Mouse (Mus musculus): ENCODE measurements around the gene Rab33b.

The Rab33b gene

DNA sequence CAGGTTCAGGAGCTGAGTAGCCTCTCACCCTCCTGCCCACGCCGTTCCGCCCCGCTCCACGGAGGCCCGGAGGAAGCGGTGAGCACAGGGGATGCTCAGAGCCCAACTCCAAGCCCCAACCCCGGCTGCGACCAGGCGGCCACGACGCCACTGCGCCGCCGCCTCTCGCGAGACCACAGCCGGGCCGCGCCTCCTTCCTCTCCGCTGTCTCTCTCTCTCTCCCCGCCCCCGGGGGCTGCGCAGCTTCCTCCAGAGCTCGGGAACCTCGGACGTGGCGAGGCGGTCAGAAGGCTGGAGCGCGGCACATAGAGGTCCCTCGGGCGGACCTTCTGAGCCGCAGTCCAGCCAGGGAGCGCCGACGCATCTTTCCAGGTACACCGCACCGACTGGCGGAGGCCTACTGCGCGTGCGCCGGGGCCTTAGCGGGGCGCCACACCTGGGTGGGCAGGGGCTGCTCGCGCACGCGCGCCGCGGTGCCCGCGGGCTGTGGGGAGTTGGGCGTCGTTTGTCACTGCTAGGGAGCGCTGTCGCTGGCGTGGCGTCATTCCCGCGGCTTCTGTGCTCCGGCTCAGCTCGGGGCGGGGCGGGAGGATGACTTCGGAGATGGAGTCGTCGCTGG lies at the start of gene Rab33b:
Gene Rab33b (plus strand): TSS at position 180 of the 619 bp plus-strand sequence.
- TF ChIP-seq GATA4 (IDR thresholded peaks at IDR 0.05; ENCODE audit: insufficient replicate concordance, low read length): no peak; the same call in 1 of the 2 replicates

- no peak for TF ChIP-seq GATA4 (IDR thresholded peaks at IDR 0.05; ENCODE audit: insufficient replicate concordance, low read length)
These were observed 48.7 kb upstream of the Rab33b start for GRCm38 (mm10) chr3:51434871-51435595.

DNA sequence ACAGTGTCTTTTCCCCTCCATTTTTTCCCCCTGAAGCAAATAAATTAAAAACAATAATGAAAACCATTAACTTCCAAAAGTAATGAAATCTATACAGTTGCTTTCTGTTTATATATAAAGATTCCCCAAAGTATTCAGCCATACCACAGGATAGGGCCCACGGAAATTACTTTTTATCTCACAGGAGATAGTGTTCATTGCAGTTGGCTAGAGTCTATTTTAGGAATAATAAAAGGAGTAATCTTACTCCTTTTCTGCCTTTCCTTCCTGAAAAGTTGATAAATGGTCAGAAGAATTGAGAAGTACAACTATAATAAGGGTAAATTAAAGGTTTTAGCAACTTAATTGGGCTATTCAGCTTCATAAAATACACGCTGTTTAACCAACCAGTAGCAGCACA lies 15.2 kb upstream of the Rab33b start:
- peak; percentile 59; the same call in 1 of the 2 replicates for TF ChIP-seq GATA4 (IDR thresholded peaks at IDR 0.05; ENCODE audit: insufficient replicate concordance, low read length)

DNA sequence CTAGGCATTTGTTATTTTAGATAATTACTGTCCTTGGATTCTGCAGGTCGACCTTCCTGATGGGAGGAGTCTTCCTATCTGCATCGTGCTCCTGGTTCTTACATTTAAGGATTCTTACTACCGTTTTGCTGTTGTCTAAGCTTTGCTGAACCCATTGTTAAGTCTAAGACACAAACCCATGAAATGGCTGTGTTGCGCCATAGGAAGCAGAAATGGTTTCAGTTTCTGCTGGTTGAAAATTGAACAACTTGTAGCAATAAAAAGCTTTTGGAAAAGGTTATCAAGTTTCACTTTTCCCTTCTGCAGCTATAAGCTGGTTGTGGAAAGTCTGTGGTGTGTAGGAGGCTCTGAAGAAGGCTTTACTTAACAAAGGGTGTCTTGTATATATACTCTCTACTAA lies 8.0 kb upstream of the Rab33b start:
- TF ChIP-seq GATA4 (IDR thresholded peaks at IDR 0.05; ENCODE audit: insufficient replicate concordance, low read length): no peak

DNA sequence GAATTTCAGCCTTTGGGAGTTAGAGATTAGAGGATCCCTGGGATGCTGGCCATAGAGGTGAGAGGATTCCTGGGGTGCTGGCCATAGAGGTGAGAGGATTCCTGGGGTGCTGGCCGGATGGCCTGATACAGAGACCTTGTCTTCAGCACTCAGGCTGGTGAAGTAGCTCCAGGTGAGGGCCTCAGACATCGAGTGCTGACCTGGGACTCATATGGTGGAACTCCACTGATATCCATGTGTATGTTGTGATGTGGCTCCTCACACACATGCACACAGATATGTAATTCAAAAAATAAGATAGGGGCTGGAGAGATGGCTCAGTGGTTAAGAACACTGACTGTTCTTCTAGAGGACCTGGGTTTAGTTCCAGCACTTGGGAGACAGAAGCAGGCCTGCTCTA lies 3.8 kb upstream of the Rab33b start:
- no peak for TF ChIP-seq GATA4 (IDR thresholded peaks at IDR 0.05; ENCODE audit: insufficient replicate concordance, low read length)

DNA sequence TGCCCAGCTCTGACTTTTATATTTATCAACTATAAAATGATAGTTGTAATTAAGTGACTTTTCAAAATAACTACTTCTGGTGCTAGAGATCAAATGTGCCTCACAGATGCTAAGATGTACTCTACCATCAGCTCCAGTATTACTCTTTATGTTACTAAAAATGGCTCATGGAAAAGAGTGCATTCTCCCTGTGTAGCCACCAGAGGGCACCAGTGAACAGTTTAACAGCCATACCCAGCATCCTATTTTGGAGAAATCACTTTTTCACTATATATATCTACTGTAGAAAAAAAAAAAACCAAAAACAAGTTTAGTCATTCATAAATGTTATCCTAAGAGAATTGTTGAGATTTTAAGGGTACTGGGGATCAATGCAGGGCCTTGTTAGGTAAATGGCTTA lies 2.7 kb upstream of the Rab33b start:
- TF ChIP-seq GATA4 (IDR thresholded peaks at IDR 0.05; ENCODE audit: insufficient replicate concordance, low read length): no peak

GRCm38 (mm10) chr3:51481881-51482280 lies 1.8 kb upstream of the Rab33b start:
- no peak for TF ChIP-seq GATA4 (IDR thresholded peaks at IDR 0.05; ENCODE audit: insufficient replicate concordance, low read length)

DNA sequence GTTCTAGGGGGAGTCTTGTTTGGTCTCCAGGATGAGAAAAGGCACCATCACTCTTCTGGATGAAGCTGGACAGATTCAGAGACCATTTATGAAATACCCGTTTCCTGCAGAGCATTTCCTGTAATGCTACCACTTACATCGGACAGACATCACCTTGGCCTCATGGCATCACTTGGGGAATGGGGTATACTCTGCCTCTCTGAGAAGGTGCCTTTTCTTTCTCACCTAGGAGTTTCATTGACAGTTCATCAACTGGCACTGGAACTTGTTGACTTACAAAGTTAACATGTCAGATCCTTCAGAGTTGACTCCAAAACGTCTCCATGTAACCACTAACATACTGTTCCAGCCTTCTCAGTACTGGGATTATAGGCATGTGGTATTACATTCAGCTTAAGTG lies 939 bp upstream of the Rab33b start:
- no peak for TF ChIP-seq GATA4 (IDR thresholded peaks at IDR 0.05; ENCODE audit: insufficient replicate concordance, low read length)

DNA sequence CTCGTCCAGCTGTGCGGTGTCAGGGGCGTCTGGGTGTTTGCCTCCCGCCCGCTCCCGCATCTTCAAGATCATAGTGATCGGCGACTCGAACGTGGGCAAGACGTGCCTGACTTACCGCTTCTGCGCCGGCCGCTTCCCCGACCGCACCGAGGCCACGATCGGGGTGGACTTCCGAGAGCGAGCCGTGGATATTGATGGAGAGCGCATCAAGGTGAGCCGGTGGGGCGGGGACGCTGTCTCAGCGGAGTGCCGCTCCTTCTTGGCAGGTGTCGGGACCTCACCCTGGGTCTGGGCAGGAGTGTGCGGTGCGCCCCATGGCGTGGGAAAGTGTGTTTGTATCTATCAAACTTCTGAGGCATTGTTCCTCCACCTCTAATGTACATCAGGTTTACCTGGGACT lies 650 bp downstream of the Rab33b start:
- no peak for TF ChIP-seq GATA4 (IDR thresholded peaks at IDR 0.05; ENCODE audit: insufficient replicate concordance, low read length)

DNA sequence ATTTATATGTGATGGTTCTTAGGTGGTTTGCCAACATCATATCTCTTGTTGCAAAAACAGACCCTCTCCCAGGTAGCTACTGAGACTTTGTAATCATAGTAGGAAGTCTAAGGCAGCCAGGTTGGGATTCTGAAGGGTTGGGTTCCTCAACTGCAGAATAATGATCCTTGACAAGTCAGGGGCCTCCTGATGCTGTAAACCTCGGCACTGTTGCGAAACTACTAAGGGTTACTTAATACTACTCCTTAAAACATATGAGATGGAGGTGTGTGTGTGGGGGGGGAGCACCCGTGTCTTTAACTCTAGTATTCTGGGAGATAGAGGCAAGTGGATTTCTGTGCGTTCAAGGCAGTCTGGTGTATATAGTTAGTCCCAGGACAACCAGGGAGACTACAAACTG lies 1.6 kb downstream of the Rab33b start:
- no peak for TF ChIP-seq GATA4 (IDR thresholded peaks at IDR 0.05; ENCODE audit: insufficient replicate concordance, low read length)

- TF ChIP-seq GATA4 (IDR thresholded peaks at IDR 0.05; ENCODE audit: insufficient replicate concordance, low read length): no peak
These were observed 2.9 kb downstream of the Rab33b start for GRCm38 (mm10) chr3:51486491-51487195.

GRCm38 (mm10) chr3:51490088-51490753 lies 6.5 kb downstream of the Rab33b start:
- no peak for TF ChIP-seq GATA4 (IDR thresholded peaks at IDR 0.05; ENCODE audit: insufficient replicate concordance, low read length)

GRCm38 (mm10) chr3:51493272-51493838 lies 9.6 kb downstream of the Rab33b start:
- no peak for TF ChIP-seq GATA4 (IDR thresholded peaks at IDR 0.05; ENCODE audit: insufficient replicate concordance, low read length)

DNA sequence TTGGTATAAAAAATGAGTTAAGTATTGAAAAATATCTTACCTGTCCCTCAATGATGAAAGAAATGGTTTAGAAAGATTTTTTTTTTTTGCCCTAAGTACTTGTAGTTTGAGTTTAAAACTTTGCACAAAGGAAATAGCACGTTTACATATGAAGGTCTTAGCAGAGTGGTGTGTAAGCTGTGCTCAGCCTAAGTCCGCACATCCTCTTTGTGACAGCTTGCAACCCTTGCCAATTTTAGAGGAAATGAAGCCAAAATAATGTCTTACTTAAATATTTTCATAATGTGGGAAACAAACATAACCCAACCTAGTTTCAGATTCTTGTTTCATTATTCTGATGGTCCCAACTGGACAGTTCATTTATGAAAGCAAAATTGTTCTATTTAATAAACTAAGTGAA lies 10.7 kb downstream of the Rab33b start:
- TF ChIP-seq GATA4 (IDR thresholded peaks at IDR 0.05; ENCODE audit: insufficient replicate concordance, low read length): no peak

GRCm38 (mm10) chr3:51495646-51496045 lies 11.9 kb downstream of the Rab33b start:
- no peak for TF ChIP-seq GATA4 (IDR thresholded peaks at IDR 0.05; ENCODE audit: insufficient replicate concordance, low read length)

All from liver, adult (tissue).